In genomic region chr1:162253971-162254641, GRCm38 (mm10) we compare ENCODE assay signal across 11 mouse cellular contexts.
DNase-seq lines count a peak whose midpoint lies in the region; ATAC-seq lines count a peak whose summit lies in the region.
"Had no signal": no experiment of that assay in that cellular context is flagged by ENCODE, and none has a peak within 500 bp of the region (broad histone marks: within the 10 kb centered on the region; RNA-seq: fewer than 3 reads in every experiment).

No protein-coding gene starts in this region.

- peak; percentile 14 for DNase-seq in kidney, adult 11 months
- DNase-seq in kidney, adult 18-20 months = no peak
- peak; percentile 66 for DNase-seq in embryo, embryonic 11 days
- DNase-seq in left cerebral cortex, postnatal 10 days (ENCODE audit: extremely low spot score in 1 of 2, low spot score in 2 of 2) = no peak
- DNase-seq in urinary bladder, adult 18-20 months (ENCODE audit: low spot score in 2 of 2) = no peak
- no peak for DNase-seq in spleen, postnatal 14 days (ENCODE audit: low spot score in 2 of 2)

- H3K36me3 ChIP-seq in kidney, embryonic 15.5 days = no peaks in the 10 kb centered on the region
- H3K36me3 ChIP-seq: G1E had no signal

- peaks cover 14% of the 10 kb centered on the region for H3K4me1 ChIP-seq in kidney, embryonic 15.5 days

- intact Hi-C loops in left cerebral cortex, postnatal 10 days (cut with DNase I) = no loop called here

- H3K9ac ChIP-seq in kidney, embryonic 15.5 days = no peak overlapping the region

- H3K27ac ChIP-seq in kidney, embryonic 15.5 days = peak overlapping the region; percentile 67
- H3K27ac ChIP-seq: macrophage had no signal

- no peaks in the 10 kb centered on the region for H3K9me3 ChIP-seq in kidney, embryonic 15.5 days (replicated peaks)
- H3K9me3 ChIP-seq: G1E had no signal

- ATAC-seq in kidney, embryonic 15.5 days (replicated peaks; ENCODE audit: low FRiP score) = no peak
- peak; percentile 52 for ATAC-seq in megakaryocyte progenitor cell, adult 5-6 weeks (replicated peaks; ENCODE audit: poor library complexity)

- WGBS in kidney, embryonic 15.5 days = 53% methylated on average over 8 of the region's 8 CpGs

- no peaks in the 10 kb centered on the region for H3K27me3 ChIP-seq in kidney, embryonic 15.5 days

- H3K4me3 ChIP-seq in kidney, embryonic 15.5 days (replicated peaks) = no peak overlapping the region

- no peak overlapping the region for H3K4me2 ChIP-seq in kidney, embryonic 15.5 days
- H3K4me2 ChIP-seq: heart, embryonic 11.5 days had no signal

Comparison
In these comparisons a context has a peak if more than half of its experiments do, and no peak if none do; other contexts are left out.
1. DNase-seq: peak in kidney, adult 11 months (single experiment) and embryo, embryonic 11 days (single experiment); none in kidney, adult 18-20 months (single experiment), left cerebral cortex, postnatal 10 days (0 of 2), urinary bladder, adult 18-20 months (0 of 2) and spleen, postnatal 14 days (0 of 2).